Mouse (Mus musculus) midbrain, embryonic 13.5 days (tissue): ENCODE data around the gene Abraxas2. TPM values are rescaled to one million over a fixed set of nuclear protein-coding genes. Genes with fewer than 3 reads are reported as not detected.

Source experiments
- ATAC-seq: fragments of 200-750 bp; cut with Nextera tagmentation; 2 replicates; pipeline ENCODE4 v1.8.0; 2017; ENCODE audit warnings: mild to moderate bottlenecking, moderate TSS enrichment, moderate library complexity
- H3K27ac ChIP-seq: fragments of 300-500 bp; sonication (generic); 2 replicates; pipeline ENCODE4 v1.5.1; 2015; ENCODE audit warnings: inconsistent platforms, mild to moderate bottlenecking, moderate library complexity
- H3K27me3 ChIP-seq: fragments of 300-500 bp; sonication (generic); 2 replicates; pipeline ENCODE4 v1.6.1; 2015; ENCODE audit warnings: mild to moderate bottlenecking, inconsistent platforms
- H3K36me3 ChIP-seq: fragments of 300-500 bp; sonication (generic); 2 replicates; pipeline ENCODE4 v1.6.1; 2015; ENCODE audit warnings: mild to moderate bottlenecking, inconsistent platforms
- H3K4me1 ChIP-seq: fragments of 300-500 bp; sonication (generic); replicated peaks from 2 replicates; pipeline ENCODE4 v1.6.1; 2015; ENCODE audit warnings: inconsistent platforms
- H3K4me2 ChIP-seq: fragments of 300-500 bp; sonication (generic); replicated peaks from 2 replicates; pipeline ENCODE4 v1.6.1; 2015; ENCODE audit warnings: moderate library complexity, mild to moderate bottlenecking, inconsistent platforms
- H3K4me3 ChIP-seq: fragments of 300-500 bp; sonication (generic); replicated peaks from 2 replicates; pipeline ENCODE4 v1.5.1; 2015; ENCODE audit warnings: mild to moderate bottlenecking, inconsistent platforms
- H3K9ac ChIP-seq: fragments of 300-500 bp; sonication (generic); replicated peaks from 2 replicates; pipeline ENCODE4 v1.6.1; 2015; ENCODE audit warnings: mild to moderate bottlenecking, inconsistent platforms
- H3K9me3 ChIP-seq: fragments of 300-500 bp; sonication (generic); 2 replicates; pipeline ENCODE4 v1.6.1; 2016; ENCODE audit warnings: mild to moderate bottlenecking, inconsistent platforms
- WGBS: fragments of 180-500 bp; shearing (Covaris S2); methylation state at CpG from one replicate; pipeline ENCODE4 v1.1.7; 2015; 5-methylcytosine and 5-hydroxymethylcytosine counted together
- polyA plus RNA-seq: library from polyadenylated mRNA; unstranded; fragments of >200 nt; fragmentation: Nextera tagmentation; extraction: Ambion mirVana; gene quantifications from 2 replicates; pipeline ENCODE4 v1.2.1, GENCODE M21; 2015

The Abraxas2 gene
- polyA plus RNA-seq, 1 experiment from 2014 or later = 37.1 TPM

GRCm38 (mm10) chr7:132891561-132892310, 32.7 kb downstream of the Abraxas2 start:
- 85% methylated on average over 5 of the region's 5 CpGs for WGBS

GRCm38 (mm10) chr7:132892311-132892661, 33.3 kb downstream of the Abraxas2 start:
- H3K4me2 ChIP-seq = no peak overlapping the region
- no peak overlapping the region for H3K27ac ChIP-seq
- WGBS = 55% methylated on average over 4 of the region's 4 CpGs
- no peak for ATAC-seq
- no peak overlapping the region for H3K4me3 ChIP-seq
- H3K36me3 ChIP-seq = no peaks in the 10 kb centered on the region
- no peaks in the 10 kb centered on the region for H3K9me3 ChIP-seq
- no peaks in the 10 kb centered on the region for H3K4me1 ChIP-seq
- no peaks in the 10 kb centered on the region for H3K27me3 ChIP-seq
- no peak overlapping the region for H3K9ac ChIP-seq

More at GRCm38 (mm10) chr7:132891561-132892310, 32.7 kb downstream of the Abraxas2 start:
- H3K4me2 ChIP-seq = no peak overlapping the region
- no peak overlapping the region for H3K4me3 ChIP-seq
- H3K27ac ChIP-seq = no peak overlapping the region
- no peak overlapping the region for H3K9ac ChIP-seq
- H3K27me3 ChIP-seq = no peaks in the 10 kb centered on the region
- no peaks in the 10 kb centered on the region for H3K36me3 ChIP-seq
- no peaks in the 10 kb centered on the region for H3K9me3 ChIP-seq
- H3K4me1 ChIP-seq = no peaks in the 10 kb centered on the region
- ATAC-seq = no peak

GRCm38 (mm10) chr7:132892806-132893205, 33.8 kb downstream of the Abraxas2 start:
- no peaks in the 10 kb centered on the region for H3K4me1 ChIP-seq
- WGBS = 84% methylated on average over 7 of the region's 7 CpGs
- no peak for ATAC-seq
- no peak overlapping the region for H3K4me3 ChIP-seq
- H3K36me3 ChIP-seq = no peaks in the 10 kb centered on the region
- H3K27ac ChIP-seq = no peak overlapping the region
- H3K9me3 ChIP-seq = no peaks in the 10 kb centered on the region
- no peak overlapping the region for H3K4me2 ChIP-seq
- no peak overlapping the region for H3K9ac ChIP-seq
- no peaks in the 10 kb centered on the region for H3K27me3 ChIP-seq

GRCm38 (mm10) chr7:132893336-132893735, 34.3 kb downstream of the Abraxas2 start:
- Histone ChIP-seq H3K36me3 (no peaks in the 10 kb centered on the region), H3K27ac (no peak overlapping the region), H3K4me3 (no peak overlapping the region), H3K9me3 (no peaks in the 10 kb centered on the region), H3K4me1 (no peaks in the 10 kb centered on the region), H3K9ac (no peak overlapping the region), H3K4me2 (no peak overlapping the region), H3K27me3 (no peaks in the 10 kb centered on the region)
- 91% methylated on average over 1 of the region's 1 CpGs for WGBS
- no peak for ATAC-seq

- Histone ChIP-seq H3K4me3 (no peak overlapping the region), H3K9ac (no peak overlapping the region), H3K27ac (no peak overlapping the region), H3K36me3 (no peaks in the 10 kb centered on the region), H3K9me3 (no peaks in the 10 kb centered on the region), H3K4me2 (no peak overlapping the region), H3K4me1 (no peaks in the 10 kb centered on the region), H3K27me3 (no peaks in the 10 kb centered on the region)
- WGBS = 72% methylated on average over 7 of the region's 7 CpGs
- no peak for ATAC-seq
Measured at GRCm38 (mm10) chr7:132894841-132895555, 36.0 kb downstream of the Abraxas2 start.

- Histone ChIP-seq H3K4me3 (no peak overlapping the region), H3K27me3 (no peaks in the 10 kb centered on the region), H3K36me3 (no peaks in the 10 kb centered on the region), H3K4me2 (no peak overlapping the region), H3K27ac (no peak overlapping the region), H3K9ac (no peak overlapping the region), H3K9me3 (no peaks in the 10 kb centered on the region), H3K4me1 (no peaks in the 10 kb centered on the region)
- no peak for ATAC-seq
- WGBS = 92% methylated on average over 9 of the region's 9 CpGs
Measured at GRCm38 (mm10) chr7:132896206-132896815, 37.3 kb downstream of the Abraxas2 start.

DNA sequence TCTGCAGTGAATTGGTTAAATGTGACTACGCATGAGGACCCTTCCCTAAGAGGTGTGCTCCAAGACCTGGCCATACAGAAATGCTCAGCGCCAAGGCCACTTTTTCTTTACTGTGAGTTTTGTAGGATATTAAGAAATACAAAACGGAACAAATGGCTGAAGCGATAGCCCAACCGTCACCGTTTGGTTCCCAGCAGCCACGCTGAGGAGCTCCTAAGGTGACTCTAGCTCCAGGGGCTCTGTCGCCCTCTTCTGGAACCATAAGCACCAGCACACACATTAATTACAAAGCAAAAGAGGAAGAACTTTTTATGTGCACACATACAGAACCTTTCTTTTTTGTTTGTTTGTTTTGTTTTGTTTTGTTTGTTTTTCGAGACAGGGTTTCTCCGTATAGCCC, 38.2 kb downstream of the Abraxas2 start:
- Histone ChIP-seq H3K36me3 (no peaks in the 10 kb centered on the region), H3K4me2 (no peak overlapping the region), H3K27ac (no peak overlapping the region), H3K4me3 (no peak overlapping the region), H3K4me1 (no peaks in the 10 kb centered on the region), H3K27me3 (no peaks in the 10 kb centered on the region), H3K9ac (no peak overlapping the region), H3K9me3 (no peaks in the 10 kb centered on the region)
- no peak for ATAC-seq
- 86% methylated on average over 10 of the region's 10 CpGs for WGBS

DNA sequence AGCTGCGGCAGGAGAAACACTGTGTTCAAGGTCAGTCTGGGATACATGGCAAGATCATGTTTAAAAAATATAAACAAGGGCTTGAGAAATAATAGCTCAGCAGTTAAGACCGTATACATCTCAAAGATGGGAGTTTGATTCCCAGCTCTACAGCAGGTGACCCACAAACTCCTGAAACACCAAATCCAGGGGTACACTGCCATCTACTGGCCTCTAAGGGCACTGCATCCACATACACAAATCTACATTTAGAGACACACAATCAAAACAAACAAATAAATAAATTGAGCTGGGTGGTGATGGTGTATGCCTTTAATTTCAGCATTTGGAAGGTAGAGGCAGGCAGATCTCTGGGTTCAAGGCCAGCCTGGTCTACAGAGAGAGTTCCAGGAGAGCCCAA, 39.2 kb downstream of the Abraxas2 start:
- Histone ChIP-seq H3K4me2 (no peak overlapping the region), H3K4me3 (no peak overlapping the region), H3K9ac (no peak overlapping the region), H3K27me3 (no peaks in the 10 kb centered on the region), H3K27ac (no peak overlapping the region), H3K4me1 (no peaks in the 10 kb centered on the region), H3K9me3 (no peaks in the 10 kb centered on the region), H3K36me3 (no peaks in the 10 kb centered on the region)
- WGBS = 94% methylated on average over 2 of the region's 2 CpGs
- ATAC-seq = no peak

- Histone ChIP-seq H3K36me3 (no peaks in the 10 kb centered on the region), H3K9ac (no peak overlapping the region), H3K4me1 (no peaks in the 10 kb centered on the region), H3K27me3 (no peaks in the 10 kb centered on the region), H3K9me3 (no peaks in the 10 kb centered on the region), H3K4me3 (no peak overlapping the region), H3K4me2 (no peak overlapping the region), H3K27ac (no peak overlapping the region)
- no peak for ATAC-seq
- WGBS = 49% methylated on average over 2 of the region's 2 CpGs
Measured at GRCm38 (mm10) chr7:132900826-132901531, 42.0 kb downstream of the Abraxas2 start.

GRCm38 (mm10) chr7:132903796-132904195, 44.8 kb downstream of the Abraxas2 start:
- no peaks in the 10 kb centered on the region for H3K36me3 ChIP-seq
- no peak overlapping the region for H3K9ac ChIP-seq
- H3K4me2 ChIP-seq = no peak overlapping the region
- no peaks in the 10 kb centered on the region for H3K27me3 ChIP-seq
- no peak overlapping the region for H3K27ac ChIP-seq
- peaks cover 7% of the 10 kb centered on the region for H3K9me3 ChIP-seq
- no peak for ATAC-seq
- H3K4me3 ChIP-seq = no peak overlapping the region
- 81% methylated on average over 3 of the region's 3 CpGs for WGBS
- H3K4me1 ChIP-seq = no peaks in the 10 kb centered on the region

GRCm38 (mm10) chr7:132921971-132922370, 62.9 kb downstream of the Abraxas2 start:
- Histone ChIP-seq H3K27me3 (no peaks in the 10 kb centered on the region), H3K9ac (no peak overlapping the region), H3K9me3 (peaks cover 4% of the 10 kb centered on the region; the same call in 1 of the 2 replicates), H3K4me3 (no peak overlapping the region), H3K4me2 (no peak overlapping the region), H3K4me1 (no peaks in the 10 kb centered on the region), H3K27ac (no peak overlapping the region), H3K36me3 (no peaks in the 10 kb centered on the region)
- WGBS = 23% methylated on average over 3 of the region's 3 CpGs
- no peak for ATAC-seq

DNA sequence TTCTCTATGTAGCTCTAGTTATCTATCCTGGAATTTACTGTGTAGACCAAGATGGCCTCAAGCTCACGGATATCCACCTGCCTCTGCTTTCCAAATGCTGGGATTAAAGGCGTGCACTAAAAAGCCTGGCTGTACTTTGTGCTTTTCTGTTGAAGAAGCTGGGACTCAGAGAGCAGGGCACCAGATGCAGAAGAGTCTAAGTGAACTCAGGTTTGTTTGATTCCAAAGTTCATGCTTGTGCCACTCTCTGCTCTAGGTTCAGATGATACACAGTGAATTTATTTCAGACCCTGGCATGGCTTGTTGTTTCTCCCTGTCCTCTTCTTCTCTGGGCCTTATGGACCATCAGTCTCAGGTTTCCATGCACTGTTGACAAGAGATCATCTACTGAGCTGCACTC, 66.2 kb downstream of the Abraxas2 start:
- no peaks in the 10 kb centered on the region for H3K27me3 ChIP-seq
- H3K27ac ChIP-seq = no peak overlapping the region
- H3K4me1 ChIP-seq = peaks cover 2% of the 10 kb centered on the region
- no peak overlapping the region for H3K4me3 ChIP-seq
- H3K9ac ChIP-seq = no peak overlapping the region
- H3K4me2 ChIP-seq = no peak overlapping the region
- H3K9me3 ChIP-seq = no peaks in the 10 kb centered on the region
- WGBS = 75% methylated on average over 2 of the region's 2 CpGs
- ATAC-seq = no peak
- no peaks in the 10 kb centered on the region for H3K36me3 ChIP-seq
